Comparison of ENCODE assay signal across 8 mouse cellular contexts in genomic region chr11:52079978-52080377, GRCm38 (mm10). TPM values are rescaled to one million over a fixed set of nuclear protein-coding genes. Genes with fewer than 3 reads are reported as not detected.
DNase-seq lines count a peak whose midpoint lies in the region; ATAC-seq and TF ChIP-seq lines count a peak whose summit lies in the region.

No protein-coding gene starts in this region.

- WGBS in neural tube, embryonic 15.5 days, result 19% methylated on average over 5 of the region's 5 CpGs
- WGBS in hindbrain, embryonic 15.5 days, result 8% methylated on average over 5 of the region's 5 CpGs

- no peak overlapping the region for H3K4me3 ChIP-seq in neural tube, embryonic 15.5 days (replicated peaks)
- H3K4me3 ChIP-seq in bone marrow macrophage, adult 2 months (ENCODE audit: insufficient read depth, low read length), result no peak overlapping the region
- no peak overlapping the region for H3K4me3 ChIP-seq in hindbrain, embryonic 15.5 days

- H3K4me1 ChIP-seq in neural tube, embryonic 15.5 days, result no peaks in the 10 kb centered on the region
- H3K4me1 ChIP-seq in bone marrow macrophage, adult 2 months (ENCODE audit: control insufficient read depth, insufficient read depth, low read length), result peaks cover 47% of the 10 kb centered on the region
- H3K4me1 ChIP-seq in hindbrain, embryonic 15.5 days (replicated peaks), result no peaks in the 10 kb centered on the region; the same call in 1 of the 2 replicates

- TF ChIP-seq CTCF in bone marrow macrophage, adult 2 months (IDR thresholded peaks at IDR 0.05; ENCODE audit: low read depth, low read length), result no peak

- H3K4me2 ChIP-seq in neural tube, embryonic 15.5 days, result no peak overlapping the region
- no peak overlapping the region for H3K4me2 ChIP-seq in hindbrain, embryonic 15.5 days

- peak; percentile 20 for DNase-seq in neural tube, embryonic 10.5 days (ENCODE audit: extremely low spot score, low spot score)
- peak; percentile 79 for DNase-seq in lung, postnatal 36 days
- DNase-seq in telencephalon, adult 2 months (ENCODE audit: low read depth, low spot score), result peak; percentile 38
- no peak for DNase-seq in spleen, postnatal 10 days (ENCODE audit: low spot score in 2 of 2)
- DNase-seq in gastrocnemius, postnatal 25 days, result no peak

- no peaks in the 10 kb centered on the region for H3K9me3 ChIP-seq in neural tube, embryonic 15.5 days (replicated peaks)
- no peaks in the 10 kb centered on the region for H3K9me3 ChIP-seq in hindbrain, embryonic 15.5 days

- H3K9ac ChIP-seq in neural tube, embryonic 15.5 days (replicated peaks), result no peak overlapping the region
- H3K9ac ChIP-seq in hindbrain, embryonic 15.5 days, result no peak overlapping the region

- no peaks in the 10 kb centered on the region for H3K36me3 ChIP-seq in neural tube, embryonic 15.5 days
- H3K36me3 ChIP-seq in hindbrain, embryonic 15.5 days, result no peaks in the 10 kb centered on the region

- no peaks in the 10 kb centered on the region for H3K27me3 ChIP-seq in neural tube, embryonic 15.5 days (replicated peaks)
- no peaks in the 10 kb centered on the region for H3K27me3 ChIP-seq in hindbrain, embryonic 15.5 days

- TF ChIP-seq POLR2A in bone marrow macrophage, adult 2 months (IDR thresholded peaks at IDR 0.05; ENCODE audit: borderline replicate concordance, low read depth, low read length), result no peak

- ATAC-seq in neural tube, embryonic 15.5 days (ENCODE audit: low FRiP score), result no peak
- ATAC-seq in hindbrain, embryonic 15.5 days (ENCODE audit: low FRiP score, low read depth), result peak; percentile 51; the same call in 1 of the 2 replicates

- H3K27ac ChIP-seq in neural tube, embryonic 15.5 days (replicated peaks), result no peak overlapping the region
- peak overlapping the region; percentile 16; the same call in 1 of the 2 replicates for H3K27ac ChIP-seq in bone marrow macrophage, adult 2 months (ENCODE audit: insufficient read depth, low read depth, low read length)
- H3K27ac ChIP-seq in hindbrain, embryonic 15.5 days (replicated peaks), result 0 out of 2 replicates have a peak overlapping the region, but pooled peaks have one; percentile 3

RNA-seq across cellular contexts. Expression of gene Ppp2ca, which starts 18.5 kb away (rescaled TPM):
- polyA plus RNA-seq in neural tube, embryonic 15.5 days (2015; fragmentation: Nextera tagmentation; extraction: Ambion mirVana), result 128 and 130 TPM in 2 replicates
- polyA plus RNA-seq in bone marrow macrophage, adult 2 months (2012; ENCODE audit: insufficient read depth, insufficient read length, missing spikeins), result 47.8 and 49.2 TPM in 2 replicates
- 126 and 131 TPM in 2 replicates for polyA plus RNA-seq in hindbrain, embryonic 15.5 days (2015; fragmentation: Nextera tagmentation; extraction: Ambion mirVana)
- total RNA-seq in gastrocnemius, postnatal 25 days (2021), result 10 to 100 TPM; 39.0 to 39.8 TPM

Comparison
In these comparisons a context has a peak if more than half of its experiments do, and no peak if none do; other contexts are left out.
1. DNase-seq: peak in neural tube, embryonic 10.5 days (single experiment), lung, postnatal 36 days (single experiment) and telencephalon, adult 2 months (single experiment); none in spleen, postnatal 10 days (0 of 2) and gastrocnemius, postnatal 25 days (single experiment).